Mouse (Mus musculus) splenic B cell, adult 2 months (primary cell): Measurements from ENCODE around the gene Fam13c.

Experiments
- DNase-seq: peaks from one replicate; pipeline ENCODE4 v3.0.0-alpha.2; 2011; ENCODE audit warnings: low read depth, low spot score
- H3K27me3 ChIP-seq: 2 replicates; pipeline ENCODE4 v1.6.1; 2012; ENCODE audit warnings: mild to moderate bottlenecking, low read length, moderate library complexity, mixed read lengths; ENCODE audit not compliant: control insufficient read depth, poor library complexity, insufficient read depth, severe bottlenecking
- H3K36me3 ChIP-seq: 2 replicates; pipeline ENCODE4 v1.6.1; 2012; ENCODE audit warnings: mild to moderate bottlenecking, low read length, moderate library complexity, mixed read lengths; ENCODE audit not compliant: control insufficient read depth, poor library complexity, insufficient read depth, severe bottlenecking

The Fam13c gene

DNA sequence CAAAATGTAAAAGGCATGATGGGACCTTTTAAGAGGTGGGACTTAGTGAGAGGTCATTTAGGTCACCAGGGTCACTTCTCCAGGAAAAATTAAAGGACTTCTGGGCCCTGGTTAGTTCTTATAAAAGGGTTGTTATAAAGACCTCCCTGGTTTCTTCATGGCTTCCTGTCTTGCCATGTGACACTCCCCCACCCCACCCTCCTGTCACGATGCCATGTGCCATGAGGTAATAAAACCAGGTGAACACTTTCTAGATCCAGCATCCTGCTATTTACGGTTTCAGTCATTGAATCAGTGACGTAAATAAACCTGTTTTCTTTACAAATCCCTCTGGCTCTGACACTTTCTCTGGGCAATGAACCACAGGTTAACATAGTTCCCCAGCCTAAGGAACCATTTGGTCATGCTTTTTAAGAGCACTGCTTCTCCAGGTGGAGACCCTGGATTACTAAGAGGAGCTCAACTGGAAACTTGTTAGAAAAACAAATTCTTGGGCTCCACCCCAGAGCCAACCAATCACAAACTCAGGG is 146.7 kb downstream of the Fam13c start:
- no peaks in the 10 kb centered on the region for H3K27me3 ChIP-seq
- H3K36me3 ChIP-seq: no peaks in the 10 kb centered on the region
- DNase-seq: no peak

DNA sequence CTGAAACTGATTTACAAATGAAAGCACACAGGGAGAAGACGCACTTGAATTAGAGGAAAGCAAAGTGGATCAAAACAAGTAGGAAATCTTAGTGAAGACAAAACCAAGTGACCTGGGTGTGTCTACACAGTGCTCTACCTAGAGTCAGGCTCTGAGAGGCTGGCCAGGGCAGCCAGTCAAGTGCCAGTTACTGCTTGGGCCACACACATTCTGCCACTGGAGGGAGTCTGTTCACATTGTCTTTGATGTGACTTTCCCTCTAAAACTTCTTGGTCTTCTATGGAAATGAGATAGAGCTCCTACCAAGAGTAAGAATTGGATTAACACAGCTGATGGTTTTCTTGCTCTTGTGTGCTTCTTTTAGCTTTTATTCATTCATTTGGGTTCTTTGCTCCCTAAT is 153.7 kb downstream of the Fam13c start:
- Histone ChIP-seq H3K27me3 (no peaks in the 10 kb centered on the region), H3K36me3 (no peaks in the 10 kb centered on the region)
- no peak for DNase-seq

DNA sequence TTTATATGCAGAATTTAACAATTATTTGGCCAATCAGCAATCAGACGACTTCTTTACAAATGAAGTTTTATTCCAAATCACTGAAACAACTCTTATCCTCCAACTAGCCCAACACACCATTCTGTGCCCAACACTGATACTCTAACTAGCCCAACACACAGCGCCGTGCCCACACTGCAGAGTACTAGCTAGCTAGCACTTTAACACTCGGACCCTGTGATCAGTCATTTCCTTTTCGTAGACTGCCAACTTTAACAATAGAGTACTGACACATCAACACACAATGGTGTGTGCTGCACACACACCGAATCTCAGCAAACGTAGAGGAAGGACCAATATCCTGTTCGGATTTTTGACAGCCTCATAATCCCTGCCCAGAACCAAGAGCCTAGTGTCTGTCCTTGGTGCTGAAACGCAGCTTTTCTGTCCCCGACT is 157.8 kb downstream of the Fam13c start:
- Histone ChIP-seq H3K36me3 (no peaks in the 10 kb centered on the region), H3K27me3 (no peaks in the 10 kb centered on the region)
- DNase-seq: no peak

DNA sequence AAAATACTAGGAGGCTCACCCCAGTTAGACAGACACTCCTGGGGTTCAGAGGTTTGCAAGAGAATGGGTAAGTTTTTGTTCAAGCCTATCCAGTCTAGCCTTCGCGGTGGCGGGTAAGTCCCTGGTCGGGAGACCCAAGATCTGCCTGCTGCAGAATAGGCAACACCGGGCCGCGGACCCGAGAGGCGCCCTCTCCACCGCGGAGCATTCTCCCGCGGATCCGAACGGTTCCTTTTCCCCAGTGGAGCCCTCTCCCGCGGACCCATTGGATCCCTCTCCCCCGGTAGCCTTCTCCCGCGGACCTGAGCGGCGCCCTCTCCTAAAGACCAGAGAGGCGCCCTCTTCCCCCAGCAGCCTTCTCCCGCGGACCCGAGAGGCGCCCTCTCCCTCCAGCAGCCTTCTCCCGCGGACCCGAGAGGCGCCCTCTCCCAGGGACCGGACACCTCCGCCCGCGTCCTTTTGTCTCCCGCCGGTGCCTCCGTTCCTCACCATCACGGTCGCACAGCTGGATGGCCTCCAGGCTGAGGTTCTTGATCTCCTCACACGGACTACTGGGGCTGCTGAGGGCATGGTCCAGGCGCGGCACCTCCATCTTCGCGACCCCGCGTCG is 158.3 kb downstream of the Fam13c start:
- DNase-seq: no peak
- Histone ChIP-seq H3K27me3 (no peaks in the 10 kb centered on the region), H3K36me3 (no peaks in the 10 kb centered on the region)

DNA sequence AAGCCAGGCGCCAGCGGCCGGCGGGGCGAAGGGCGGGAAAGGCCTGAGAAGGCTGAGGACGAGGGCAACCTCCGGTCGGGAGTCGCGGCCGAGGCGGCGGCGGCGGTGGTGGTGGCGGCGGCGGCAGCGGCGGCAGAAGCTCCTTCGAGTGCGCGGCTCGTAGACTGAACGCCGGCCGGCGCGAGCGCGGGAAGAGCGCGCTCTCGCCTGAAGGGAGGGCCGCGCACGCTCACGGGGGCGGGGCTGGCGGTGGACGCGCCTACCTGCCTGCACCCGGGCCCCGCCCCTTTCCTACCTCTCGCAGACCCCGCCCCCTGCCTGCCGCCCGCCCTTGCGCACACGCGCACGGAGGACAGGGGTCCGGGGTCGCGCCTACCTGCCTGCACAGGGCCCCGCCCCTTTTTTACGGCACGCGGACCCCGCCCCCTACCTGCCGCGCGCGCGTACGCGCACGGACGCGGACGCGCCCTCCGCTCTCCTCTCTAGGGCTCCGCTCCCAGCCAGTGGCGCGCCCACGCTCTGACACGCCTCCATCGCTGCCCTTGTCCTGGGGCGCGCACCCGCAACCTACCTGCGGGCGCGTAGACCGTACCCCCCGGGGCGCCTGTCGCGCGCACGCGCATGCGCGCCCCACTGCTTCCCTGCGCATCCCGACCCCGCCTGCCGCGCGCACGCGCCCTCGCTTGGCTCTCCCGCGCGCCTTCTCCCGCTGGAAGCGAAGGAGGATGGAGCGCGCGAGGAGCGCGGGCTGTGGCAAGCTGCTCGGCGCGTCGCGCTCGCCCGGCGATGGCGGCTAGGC is 159.0 kb downstream of the Fam13c start:
- DNase-seq: no peak
- Histone ChIP-seq H3K27me3 (no peaks in the 10 kb centered on the region), H3K36me3 (no peaks in the 10 kb centered on the region)

DNA sequence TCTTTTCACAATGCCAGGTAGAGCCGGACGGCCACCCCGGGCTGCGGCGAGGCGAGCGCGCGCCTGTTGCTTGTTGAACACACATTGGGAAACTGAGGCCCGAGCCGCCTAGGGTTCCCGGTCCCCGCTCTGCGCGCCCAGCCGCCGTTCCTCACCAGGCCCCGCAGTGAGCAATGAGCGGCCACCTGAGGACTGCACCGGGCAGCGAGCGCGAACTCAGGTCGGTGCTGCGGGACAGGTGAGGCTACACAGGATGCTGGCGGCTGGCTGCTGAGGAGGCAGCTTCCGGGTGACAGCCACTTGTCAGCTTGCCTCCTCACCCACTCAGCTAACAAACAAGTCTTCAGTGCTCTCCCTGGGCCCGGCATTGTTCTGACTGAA is 159.6 kb downstream of the Fam13c start:
- Histone ChIP-seq H3K36me3 (no peaks in the 10 kb centered on the region), H3K27me3 (no peaks in the 10 kb centered on the region)
- no peak for DNase-seq
